Mouse (Mus musculus) midbrain, embryonic 14.5 days (tissue): Measurements from ENCODE around the gene Tm9sf2. TPM values are rescaled to one million over a fixed set of nuclear protein-coding genes. Genes with fewer than 3 reads are reported as not detected.

ENCODE experiments used
- ATAC-seq: fragments of 200-750 bp; cut with Nextera tagmentation; 2 replicates; pipeline ENCODE4 v1.8.0; 2017; ENCODE audit warnings: moderate number of reproducible peaks, moderate library complexity; ENCODE audit not compliant: low FRiP score, low TSS enrichment
- DNase-seq: peaks from one replicate; pipeline ENCODE4 v3.0.0-alpha.2; 2015
- H3K27ac ChIP-seq: fragments of 300-500 bp; sonication (generic); replicated peaks from 2 replicates; pipeline ENCODE4 v1.5.1; 2014; ENCODE audit warnings: mild to moderate bottlenecking, low read depth, low read length, moderate library complexity
- H3K27me3 ChIP-seq: fragments of 300-500 bp; sonication (generic); 2 replicates; pipeline ENCODE4 v1.6.1; 2014; ENCODE audit warnings: low read length, control low read depth, mixed read lengths; ENCODE audit not compliant: control insufficient read depth, insufficient read depth
- H3K36me3 ChIP-seq: fragments of 300-500 bp; sonication (generic); 2 replicates; pipeline ENCODE4 v1.6.1; 2014; ENCODE audit warnings: low read length, control low read depth; ENCODE audit not compliant: control insufficient read depth, insufficient read depth
- H3K4me1 ChIP-seq: fragments of 300-500 bp; sonication (generic); 2 replicates; pipeline ENCODE4 v1.6.1; 2014; ENCODE audit warnings: mild to moderate bottlenecking, antibody characterized with exemption, low read length, control low read depth; ENCODE audit not compliant: control insufficient read depth, insufficient read depth
- H3K4me2 ChIP-seq: fragments of 300-500 bp; sonication (generic); 2 replicates; pipeline ENCODE4 v1.6.1; 2014; ENCODE audit warnings: mild to moderate bottlenecking, low read length, moderate library complexity
- H3K4me3 ChIP-seq: fragments of 300-500 bp; sonication (generic); replicated peaks from 2 replicates; pipeline ENCODE4 v1.5.1; 2014; ENCODE audit warnings: low read depth, low read length
- H3K9ac ChIP-seq: fragments of 300-500 bp; sonication (generic); replicated peaks from 2 replicates; pipeline ENCODE4 v1.6.1; 2014; ENCODE audit warnings: mild to moderate bottlenecking, low read length, moderate library complexity
- H3K9me3 ChIP-seq: fragments of 300-500 bp; sonication (generic); 2 replicates; pipeline ENCODE4 v1.6.1; 2016; ENCODE audit warnings: low read length, control low read depth, mixed read lengths; ENCODE audit not compliant: control insufficient read depth
- WGBS: fragments of 180-500 bp; shearing (Covaris S2); extraction: QIAGEN DNeasy Blood & Tissue Kit; methylation state at CpG from one replicate; pipeline ENCODE4 v1.1.7; 2014; 5-methylcytosine and 5-hydroxymethylcytosine counted together
- polyA plus RNA-seq: library from polyadenylated mRNA; unstranded; fragments of >200 nt; fragmentation: Nextera tagmentation; extraction: Ambion mirVana; gene quantifications from 2 replicates; pipeline ENCODE4 v1.2.1, GENCODE M21; 2014

The Tm9sf2 gene
- polyA plus RNA-seq, 1 experiment from 2014 or later: 124 TPM

GRCm38 (mm10) chr14:122176263-122176798, 69.5 kb downstream of the Tm9sf2 start:
- Histone ChIP-seq H3K27me3 (no peaks in the 10 kb centered on the region), H3K9me3 (no peaks in the 10 kb centered on the region), H3K9ac (no peak overlapping the region), H3K27ac (no peak overlapping the region), H3K4me2 (no peak overlapping the region), H3K36me3 (no peaks in the 10 kb centered on the region), H3K4me1 (no peaks in the 10 kb centered on the region), H3K4me3 (no peak overlapping the region)
- 71% methylated on average over 14 of the region's 14 CpGs for WGBS
- ATAC-seq: peak; percentile 42; the same call in 1 of the 2 replicates
- peak; percentile 63 for DNase-seq

DNA sequence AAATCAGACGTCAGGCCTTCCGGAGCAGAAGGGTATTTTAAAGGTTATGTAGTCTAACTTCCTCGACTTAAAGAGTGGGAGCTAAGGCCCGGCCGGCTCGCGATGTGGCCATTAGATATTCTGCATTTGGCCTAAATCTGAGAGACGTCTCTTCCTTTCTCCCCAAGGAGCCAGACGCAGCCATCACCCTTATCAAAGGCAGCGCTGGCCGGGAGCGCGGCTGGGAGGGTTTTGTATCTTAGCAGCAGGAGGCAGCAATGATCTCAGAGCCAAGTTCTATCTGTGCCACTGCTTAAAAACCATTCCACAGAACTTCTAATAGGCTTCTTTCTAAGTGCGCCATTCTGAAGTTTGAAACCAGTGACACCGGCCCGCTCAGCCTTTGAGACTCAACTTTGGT, 72.4 kb downstream of the Tm9sf2 start:
- 48% methylated on average over 16 of the region's 16 CpGs for WGBS
- no peaks in the 10 kb centered on the region for H3K36me3 ChIP-seq
- ATAC-seq (no peak), DNase-seq (no peak)
- H3K27ac ChIP-seq: no peak overlapping the region
- H3K4me2 ChIP-seq: no peak overlapping the region
- H3K9ac ChIP-seq: no peak overlapping the region
- H3K4me1 ChIP-seq: peaks cover 3% of the 10 kb centered on the region; the same call in 1 of the 2 replicates
- H3K9me3 ChIP-seq: no peaks in the 10 kb centered on the region
- no peak overlapping the region for H3K4me3 ChIP-seq
- no peaks in the 10 kb centered on the region for H3K27me3 ChIP-seq

DNA sequence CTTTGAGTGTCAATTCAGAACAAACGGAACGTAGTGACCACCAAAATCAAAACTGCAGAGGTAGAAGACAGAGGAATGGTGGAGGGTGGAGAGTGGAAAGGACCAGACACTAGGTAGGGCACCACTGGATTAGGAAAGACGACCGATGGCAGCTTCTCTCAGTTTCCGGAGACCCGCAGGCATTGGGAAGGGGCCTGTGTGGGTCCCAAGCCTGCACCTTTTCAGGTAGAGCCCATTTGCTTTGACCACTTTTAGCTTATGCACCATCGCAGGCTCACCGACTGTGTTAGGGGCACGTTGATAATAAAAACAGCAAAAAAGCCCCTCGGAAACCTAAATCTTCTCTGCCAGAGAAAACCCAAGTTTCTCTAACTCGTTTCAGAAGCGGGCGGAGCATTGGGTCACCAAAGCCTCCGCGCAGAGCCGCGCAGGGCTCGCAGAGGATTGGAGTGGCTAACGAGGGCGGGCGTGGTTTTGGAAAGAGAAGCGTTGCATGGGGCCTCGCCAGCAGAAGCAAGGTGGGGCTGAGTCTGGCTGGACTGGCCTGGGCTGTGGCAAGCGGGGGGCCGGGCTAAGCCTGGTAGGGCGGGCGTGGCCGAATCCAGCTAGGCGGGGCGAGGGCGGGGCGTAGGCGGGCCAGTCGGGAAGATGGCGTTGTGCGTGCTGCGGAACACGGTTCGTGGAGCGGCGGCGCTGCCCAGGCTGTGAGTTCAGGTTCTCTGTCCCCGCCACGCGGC, 74.4 kb downstream of the Tm9sf2 start, which contains the start of gene Clybl:
TSS of gene Clybl (plus strand) at position 627 of the 737 bp plus-strand sequence.
- Histone ChIP-seq H3K4me1 (peaks cover 3% of the 10 kb centered on the region; the same call in 1 of the 2 replicates), H3K4me2 (peak within 1 kb of the TSS; percentile 69), H3K9me3 (no peaks in the 10 kb centered on the region), H3K4me3 (peak within 1 kb of the TSS; percentile 51), H3K27me3 (no peaks in the 10 kb centered on the region), H3K36me3 (no peaks in the 10 kb centered on the region), H3K27ac (no peak within 1 kb of the TSS), H3K9ac (peak within 1 kb of the TSS; percentile 42)
- peak; percentile 94 for ATAC-seq
- WGBS: 3% methylated on average over 45 of the region's 45 CpGs
- DNase-seq: peak; percentile 89

DNA sequence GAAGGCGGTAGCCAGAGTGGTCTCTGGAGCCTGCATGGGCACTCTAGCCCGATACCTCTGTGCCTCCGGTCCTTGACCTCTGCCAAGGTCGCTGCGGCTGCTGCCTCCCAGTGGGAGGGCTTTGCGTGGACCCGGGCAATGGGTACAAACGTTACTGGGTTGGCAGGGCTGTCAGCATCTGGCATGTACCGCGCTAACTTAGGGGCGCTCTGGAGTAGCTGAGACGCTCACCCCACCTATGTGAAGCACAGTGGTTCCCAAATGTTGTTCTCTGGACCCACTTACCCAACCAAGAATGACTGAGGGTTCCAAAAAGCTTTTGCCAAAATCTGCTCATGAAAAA, 74.9 kb downstream of the Tm9sf2 start:
- no peaks in the 10 kb centered on the region for H3K36me3 ChIP-seq
- H3K4me1 ChIP-seq: peaks cover 3% of the 10 kb centered on the region; the same call in 1 of the 2 replicates
- no peak overlapping the region for H3K27ac ChIP-seq
- peak overlapping the region; percentile 42 for H3K9ac ChIP-seq
- DNase-seq: no peak
- H3K4me3 ChIP-seq: peak overlapping the region; percentile 51
- ATAC-seq: no peak; the same call in 1 of the 2 replicates
- H3K9me3 ChIP-seq: no peaks in the 10 kb centered on the region
- peak overlapping the region; percentile 69 for H3K4me2 ChIP-seq
- under 1% methylated on average over 12 of the region's 12 CpGs for WGBS
- no peaks in the 10 kb centered on the region for H3K27me3 ChIP-seq

- ATAC-seq (no peak), DNase-seq (no peak)
- H3K4me1 ChIP-seq: peaks cover 3% of the 10 kb centered on the region; the same call in 1 of the 2 replicates
- H3K9me3 ChIP-seq: no peaks in the 10 kb centered on the region
- no peaks in the 10 kb centered on the region for H3K36me3 ChIP-seq
- H3K4me2 ChIP-seq: peak overlapping the region; percentile 69
- H3K4me3 ChIP-seq: peak overlapping the region; percentile 51
- no peak overlapping the region for H3K27ac ChIP-seq
- H3K27me3 ChIP-seq: no peaks in the 10 kb centered on the region
- WGBS: 81% methylated on average over 6 of the region's 6 CpGs
- no peak overlapping the region for H3K9ac ChIP-seq
These were observed 75.4 kb downstream of the Tm9sf2 start for GRCm38 (mm10) chr14:122182220-122182619.

GRCm38 (mm10) chr14:122183974-122184373, 77.1 kb downstream of the Tm9sf2 start:
- Histone ChIP-seq H3K4me3 (no peak overlapping the region), H3K9ac (no peak overlapping the region), H3K36me3 (no peaks in the 10 kb centered on the region), H3K9me3 (no peaks in the 10 kb centered on the region), H3K27me3 (no peaks in the 10 kb centered on the region), H3K27ac (no peak overlapping the region), H3K4me2 (no peak overlapping the region), H3K4me1 (peaks cover 3% of the 10 kb centered on the region; the same call in 1 of the 2 replicates)
- ATAC-seq: no peak
- DNase-seq: no peak
- WGBS: 89% methylated on average over 11 of the region's 11 CpGs

- Histone ChIP-seq H3K27me3 (no peaks in the 10 kb centered on the region), H3K4me2 (no peak overlapping the region), H3K27ac (no peak overlapping the region), H3K9ac (no peak overlapping the region), H3K4me1 (no peaks in the 10 kb centered on the region), H3K9me3 (no peaks in the 10 kb centered on the region), H3K36me3 (no peaks in the 10 kb centered on the region), H3K4me3 (no peak overlapping the region)
- ATAC-seq (no peak), DNase-seq (no peak)
- 96% methylated on average over 5 of the region's 5 CpGs for WGBS
These were observed 81.4 kb downstream of the Tm9sf2 start for GRCm38 (mm10) chr14:122188250-122188649.

DNA sequence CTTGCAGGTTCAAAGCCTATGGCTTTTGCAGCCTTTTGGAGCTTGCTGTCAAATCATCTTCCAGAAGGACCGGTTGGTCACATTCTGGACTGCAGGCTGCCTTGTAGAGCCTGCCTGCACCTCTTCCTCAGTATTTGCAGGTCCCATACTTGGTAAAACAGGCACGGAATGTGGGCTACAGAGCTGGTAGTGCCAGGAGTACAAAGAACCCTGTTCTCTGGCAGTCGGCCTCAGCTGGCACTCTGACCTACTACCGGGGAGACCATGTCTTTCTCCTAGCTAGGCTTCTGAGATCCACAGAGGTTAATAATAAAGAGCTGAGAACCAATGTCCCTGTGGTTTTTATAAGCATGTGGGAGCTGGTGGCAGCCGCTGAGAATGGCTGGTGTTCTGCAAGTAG, 83.1 kb downstream of the Tm9sf2 start:
- no peak overlapping the region for H3K9ac ChIP-seq
- H3K4me2 ChIP-seq: no peak overlapping the region
- no peaks in the 10 kb centered on the region for H3K4me1 ChIP-seq
- 72% methylated on average over 5 of the region's 5 CpGs for WGBS
- no peak for DNase-seq
- H3K36me3 ChIP-seq: no peaks in the 10 kb centered on the region
- no peaks in the 10 kb centered on the region for H3K9me3 ChIP-seq
- no peak overlapping the region for H3K4me3 ChIP-seq
- no peak overlapping the region for H3K27ac ChIP-seq
- no peaks in the 10 kb centered on the region for H3K27me3 ChIP-seq
- ATAC-seq: no peak

GRCm38 (mm10) chr14:122190527-122190926, 83.7 kb downstream of the Tm9sf2 start:
- H3K4me1 ChIP-seq: no peaks in the 10 kb centered on the region

More at GRCm38 (mm10) chr14:122190527-122190926, 83.7 kb downstream of the Tm9sf2 start:
- no peak overlapping the region for H3K4me3 ChIP-seq
- H3K27me3 ChIP-seq: no peaks in the 10 kb centered on the region
- no peak for ATAC-seq
- H3K9me3 ChIP-seq: no peaks in the 10 kb centered on the region
- no peak overlapping the region for H3K9ac ChIP-seq
- H3K27ac ChIP-seq: no peak overlapping the region
- H3K4me2 ChIP-seq: no peak overlapping the region
- no peak for DNase-seq
- WGBS: 28% methylated on average over 2 of the region's 2 CpGs
- H3K36me3 ChIP-seq: no peaks in the 10 kb centered on the region
